Mouse (Mus musculus) testis, postnatal 14 days (tissue): Measurements from ENCODE around the gene Gfi1b.

ENCODE experiments used
- DNase-seq: peaks from one replicate; pipeline ENCODE4 v3.0.0; 2021; ENCODE audit warnings: low spot score

Gene Gfi1b

GRCm38 (mm10) chr2:28621664-28622171, at the start of gene Gfi1b:
Gene Gfi1b, minus strand, starts transcription at chr2:28621982.
- no peak for DNase-seq

GRCm38 (mm10) chr2:28671438-28671837, 49.7 kb upstream of the Gfi1b start:
- DNase-seq = no peak

- DNase-seq = no peak
These were observed 44.0 kb upstream of the Gfi1b start for GRCm38 (mm10) chr2:28665818-28666217.

- DNase-seq = no peak
These were observed 41.1 kb upstream of the Gfi1b start for GRCm38 (mm10) chr2:28662891-28663290.

GRCm38 (mm10) chr2:28656216-28656615, 34.4 kb upstream of the Gfi1b start:
- no peak for DNase-seq

- no peak for DNase-seq
These were observed 32.5 kb upstream of the Gfi1b start for GRCm38 (mm10) chr2:28654295-28654694.

- DNase-seq = no peak
These were observed 31.6 kb upstream of the Gfi1b start for GRCm38 (mm10) chr2:28653351-28653750.

GRCm38 (mm10) chr2:28650526-28650925, 28.7 kb upstream of the Gfi1b start:
- no peak for DNase-seq

GRCm38 (mm10) chr2:28643081-28643480, 21.3 kb upstream of the Gfi1b start:
- DNase-seq = no peak

GRCm38 (mm10) chr2:28641435-28641941, 19.7 kb upstream of the Gfi1b start:
- peak; percentile 73 for DNase-seq

- peak; percentile 97 for DNase-seq
These were observed 19.0 kb upstream of the Gfi1b start, which contains the start of gene Tsc1 for GRCm38 (mm10) chr2:28640461-28641424. Gene Tsc1, plus strand, starts transcription at chr2:28641228.

GRCm38 (mm10) chr2:28639794-28640193, 18.0 kb upstream of the Gfi1b start:
- peak; percentile 70 for DNase-seq

- DNase-seq = peak; percentile 59
These were observed 17.1 kb upstream of the Gfi1b start for GRCm38 (mm10) chr2:28638886-28639285.

- no peak for DNase-seq
These were observed 16.6 kb upstream of the Gfi1b start for GRCm38 (mm10) chr2:28638352-28638751.

- DNase-seq = no peak
These were observed 15.5 kb upstream of the Gfi1b start for GRCm38 (mm10) chr2:28637106-28637845.

- no peak for DNase-seq
These were observed 13.4 kb upstream of the Gfi1b start for GRCm38 (mm10) chr2:28635199-28635598.

GRCm38 (mm10) chr2:28633136-28633535, 11.4 kb upstream of the Gfi1b start:
- no peak for DNase-seq

- no peak for DNase-seq
These were observed 10.8 kb upstream of the Gfi1b start for GRCm38 (mm10) chr2:28632626-28633025.

- no peak for DNase-seq
These were observed 8.2 kb upstream of the Gfi1b start for GRCm38 (mm10) chr2:28629911-28630381.

GRCm38 (mm10) chr2:28628053-28628452, 6.3 kb upstream of the Gfi1b start:
- no peak for DNase-seq

GRCm38 (mm10) chr2:28626038-28626437, 4.3 kb upstream of the Gfi1b start:
- no peak for DNase-seq

- no peak for DNase-seq
These were observed 3.1 kb upstream of the Gfi1b start for GRCm38 (mm10) chr2:28624870-28625269.
